Mouse (Mus musculus) ES-E14 (cell line): Measurements from ENCODE around the gene Gm14226. TPM values are rescaled to one million over a fixed set of nuclear protein-coding genes. Genes with fewer than 3 reads are reported as not detected.

Source experiments
- DNase-seq: peaks from one replicate; pipeline ENCODE4 v3.0.0-alpha.2; 2013; ENCODE audit warnings: low read depth, low spot score
- H3K27ac ChIP-seq: 2 replicates; pipeline ENCODE4 v1.5.1; 2012; ENCODE audit warnings: low read depth, mild to moderate bottlenecking, low read length, moderate library complexity, mixed read lengths; ENCODE audit not compliant: poor library complexity, insufficient read depth, severe bottlenecking
- H3K36me3 ChIP-seq: 2 replicates; pipeline ENCODE4 v1.6.1; 2012; ENCODE audit warnings: mild to moderate bottlenecking, low read length, moderate library complexity, mixed read lengths; ENCODE audit not compliant: control insufficient read depth, poor library complexity, insufficient read depth, severe bottlenecking
- H3K4me1 ChIP-seq, 2 experiments: fragments of 150-350 bp in 1 of 2; sonication (generic) in 1 of 2; 2 replicates each; pipeline ENCODE4 v1.6.1; 2012; ENCODE audit warnings: low read length in 2 of 2, mild to moderate bottlenecking in 1 of 2, mixed read lengths in 1 of 2; ENCODE audit not compliant: control insufficient read depth in 2 of 2, insufficient read depth in 2 of 2, poor library complexity in 1 of 2
- H3K4me3 ChIP-seq, 2 experiments: fragments of 150-350 bp in 1 of 2; sonication (generic) in 1 of 2; 2 replicates each; pipeline ENCODE4 v1.5.1; 2012; ENCODE audit warnings: low read length in 2 of 2, low read depth in 1 of 2, mild to moderate bottlenecking in 1 of 2, mixed read lengths in 1 of 2; ENCODE audit not compliant: insufficient read depth in 1 of 2, poor library complexity in 1 of 2, severe bottlenecking in 1 of 2
- H3K9ac ChIP-seq: 2 replicates; pipeline ENCODE4 v1.6.1; 2012; ENCODE audit warnings: low read depth, mild to moderate bottlenecking, low read length, mixed read lengths; ENCODE audit not compliant: poor library complexity, insufficient read depth, severe bottlenecking
- H3K9me3 ChIP-seq: fragments of 150-350 bp; sonication (generic); 2 replicates; pipeline ENCODE4 v1.6.1; 2012; ENCODE audit warnings: low read depth, mild to moderate bottlenecking, low read length; ENCODE audit not compliant: control insufficient read depth, insufficient read depth
- CHD2 ChIP-seq: IDR thresholded peaks from 2 replicates; pipeline ENCODE4 v1.6.1; 2014; ENCODE audit warnings: mild to moderate bottlenecking, low read depth, low read length, inconsistent platforms
- HCFC1 ChIP-seq: IDR thresholded peaks from 2 replicates; pipeline ENCODE4 v1.6.1; 2012; ENCODE audit warnings: low read length, inconsistent platforms, borderline replicate concordance; ENCODE audit not compliant: insufficient read depth
- MAFK ChIP-seq: IDR thresholded peaks from 2 replicates; pipeline ENCODE4 v1.6.1; 2014; ENCODE audit warnings: mild to moderate bottlenecking, low read depth, low read length, inconsistent platforms; ENCODE audit not compliant: insufficient read depth
- ZC3H11A ChIP-seq: IDR thresholded peaks from 2 replicates; pipeline ENCODE4 v1.6.1; 2012; ENCODE audit warnings: low read depth, mild to moderate bottlenecking, inconsistent platforms, low read length, borderline replicate concordance
- ZNF384 ChIP-seq: IDR thresholded peaks from 2 replicates; pipeline ENCODE4 v1.6.1; 2012; ENCODE audit warnings: low read depth, low read length, inconsistent platforms
- in situ Hi-C, 2 experiments: fragments of 600-800 bp; cut with MboI; formaldehyde crosslinking; loops; one replicate each; pipeline ENCODE4 v1.15.1; 2025; ENCODE audit warnings: low sequenced_read_pairs in 2 of 2, inconsistent platforms in 1 of 2; ENCODE audit not compliant: unreplicated experiment in 2 of 2
- total RNA-seq: library from RNA; depleted of rRNA; stranded (reverse); fragments of 300-350 nt; gene quantifications from 2 replicates; pipeline ENCODE4 v1.2.3, GENCODE M21; 2012

Gene Gm14226
- total RNA-seq, 1 experiment = 0.04 TPM

- in situ Hi-C loops = no loop called here
- Histone ChIP-seq H3K4me3 (no peak overlapping the region), H3K4me1 (peaks cover 0 to 7% of the 10 kb centered on the region in 2 experiments; a peak in 3 of 4 replicates), H3K9me3 (no peaks in the 10 kb centered on the region), H3K36me3 (peaks cover 7% of the 10 kb centered on the region), H3K27ac (no peak overlapping the region), H3K9ac (no peak overlapping the region)
- no peak for DNase-seq
- no peak for TF ChIP-seq ZC3H11A
- no peak for TF ChIP-seq HCFC1
- TF ChIP-seq MAFK = no peak
- TF ChIP-seq CHD2 = no peak
- TF ChIP-seq ZNF384 = no peak
Measured at GRCm38 (mm10) chr2:155054672-155055071, 36.6 kb downstream of the Gm14226 start.

GRCm38 (mm10) chr2:155056076-155056578 lies 38.1 kb downstream of the Gm14226 start:
- in situ Hi-C loops = no loop called here
- H3K36me3 ChIP-seq = peaks cover 14% of the 10 kb centered on the region
- H3K9me3 ChIP-seq = no peaks in the 10 kb centered on the region
- H3K27ac ChIP-seq = no peak overlapping the region
- H3K4me3 ChIP-seq = no peak overlapping the region
- DNase-seq = no peak
- H3K9ac ChIP-seq = no peak overlapping the region
- peaks cover 0 to 7% of the 10 kb centered on the region in 2 experiments; a peak in 3 of 4 replicates for H3K4me1 ChIP-seq
- TF ChIP-seq ZC3H11A = no peak
- TF ChIP-seq CHD2 = no peak
- TF ChIP-seq MAFK = no peak
- TF ChIP-seq HCFC1 = no peak
- TF ChIP-seq ZNF384 = no peak

GRCm38 (mm10) chr2:155057361-155057760 lies 39.3 kb downstream of the Gm14226 start:
- peaks cover 0 to 7% of the 10 kb centered on the region in 2 experiments; a peak in 3 of 4 replicates for H3K4me1 ChIP-seq
- H3K9ac ChIP-seq = no peak overlapping the region
- H3K27ac ChIP-seq = no peak overlapping the region
- no peak overlapping the region for H3K4me3 ChIP-seq
- H3K36me3 ChIP-seq = peaks cover 24% of the 10 kb centered on the region
- in situ Hi-C loops = no loop called here
- H3K9me3 ChIP-seq = no peaks in the 10 kb centered on the region
- DNase-seq = no peak
- no peak for TF ChIP-seq ZNF384
- no peak for TF ChIP-seq MAFK
- no peak for TF ChIP-seq HCFC1
- TF ChIP-seq ZC3H11A = no peak
- no peak for TF ChIP-seq CHD2

DNA sequence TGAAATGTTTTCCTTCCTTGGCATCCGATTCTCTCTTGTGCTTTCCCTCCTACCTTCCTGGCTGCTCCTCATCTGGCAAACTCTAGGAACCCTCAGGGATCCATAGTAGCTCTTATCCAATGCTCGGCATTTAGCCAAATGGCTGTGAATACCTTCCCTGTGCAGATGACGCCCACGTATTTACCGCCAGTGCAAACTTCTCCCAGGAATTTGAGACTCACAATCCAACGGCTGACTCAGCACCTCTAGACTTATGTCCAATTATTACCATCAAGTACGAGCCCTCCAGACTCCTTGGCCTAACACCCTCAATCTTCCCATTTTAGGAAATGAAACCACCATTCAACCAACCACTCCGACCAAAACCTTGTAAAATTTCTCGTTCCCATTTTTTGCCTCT lies 53.0 kb downstream of the Gm14226 start:
- Histone ChIP-seq H3K9ac (no peak overlapping the region), H3K9me3 (no peaks in the 10 kb centered on the region), H3K4me3 (peak overlapping the region in 1 of 2 experiments; percentile 1; a peak in 1 of 4 replicates), H3K27ac (no peak overlapping the region; the same call in 1 of the 2 replicates), H3K36me3 (peaks cover 23% of the 10 kb centered on the region), H3K4me1 (peaks cover 5 to 22% of the 10 kb centered on the region in 2 experiments; a peak in 3 of 4 replicates)
- TF ChIP-seq CHD2 (no peak), ZNF384 (no peak), MAFK (0 out of 2 replicates have a peak, but pooled peaks have one; percentile 53), ZC3H11A (no peak)
- no peak for DNase-seq
- in situ Hi-C loops = no loop called here
